Mouse (Mus musculus) embryonic stem cell, embryonic (primary cell): Measurements from ENCODE around the gene Cdh24.
"Not testable (repeated sequence)": the region's sequence is repeated elsewhere in the genome, so short reads cannot be mapped to it uniquely, and the experiment has no call there.

Experiments
- CTCF ChIA-PET, 4 experiments: fragments of 300-600 bp in 2 of 4; fragments of 350-600 bp in 2 of 4; sonication (Branson Sonifier 250); formaldehyde crosslinking; loops; one replicate each; lab custom pipeline; 2022; ENCODE audit warnings: inconsistent platforms in 2 of 4; lab: Charles Lee
- POLR2A ChIA-PET, 4 experiments: fragments of 300-600 bp in 2 of 4; fragments of 350-600 bp in 2 of 4; sonication (Branson Sonifier 250); formaldehyde crosslinking; loops; one replicate each; lab custom pipeline; 2022; ENCODE audit warnings: antibody characterized with exemption in 4 of 4, inconsistent platforms in 1 of 4; lab: Charles Lee

Cdh24 gene

GRCm38 (mm10) chr14:54631240-54631599 is 9.9 kb downstream of the Cdh24 start:
- POLR2A ChIA-PET, result interaction anchor here in 3 of 4 experiments (0.8 to 4.8 kb wide), 13 partner anchors 9 to 378 kb away, joined by 3 to 30 read pairs (median 4); partner anchors contain the start of genes Psmb5 (in 3 of the 3), 1700123O20Rik (in 1 of the 3), Acin1 (in 1 of the 3) and Cdh24 (in 1 of the 3)

GRCm38 (mm10) chr14:54630583-54631239 is 10.5 kb downstream of the Cdh24 start:
- POLR2A ChIA-PET, result interaction anchor here in 2 of 4 experiments (0.8 to 4.8 kb wide), 10 partner anchors 9 to 58 kb away, joined by 3 to 30 read pairs (median 4); partner anchors contain the start of genes Psmb5 (in 2 of the 2), 1700123O20Rik (in 1 of the 2), Acin1 (in 1 of the 2) and Cdh24 (in 1 of the 2)
- CTCF ChIA-PET, result interaction anchor here in 3 of 4 experiments (0.6 to 3.2 kb wide), 6 partner anchors 20 to 81 kb away, joined by 3 to 14 read pairs (median 4); no protein-coding TSS in a partner anchor

More at GRCm38 (mm10) chr14:54631240-54631599, 9.9 kb downstream of the Cdh24 start:
- CTCF ChIA-PET, result interaction anchor here in 3 of 4 experiments (0.6 to 3.2 kb wide), 7 partner anchors 20 to 80 kb away, joined by 3 to 14 read pairs (median 4); no protein-coding TSS in a partner anchor

- POLR2A ChIA-PET, result interaction anchor here in 2 of 4 experiments (3.2 to 4.8 kb wide), 3 partner anchors 12 to 13 kb away, joined by 11 to 30 read pairs (median 28); partner anchors contain the start of genes Psmb5 (in 2 of the 2) and Cdh24 (in 1 of the 2)
Observed at GRCm38 (mm10) chr14:54629797-54630196, 11.4 kb downstream of the Cdh24 start.

GRCm38 (mm10) chr14:54628103-54628502 is 13.1 kb downstream of the Cdh24 start:
- ChIA-PET POLR2A (no interaction called here), CTCF (interaction anchor here in 1 of 4 experiments (1.0 kb wide), 1 partner anchor 100 kb away, joined by 3 read pairs; no protein-coding TSS in a partner anchor)

More at GRCm38 (mm10) chr14:54629797-54630196, 11.4 kb downstream of the Cdh24 start:
- CTCF ChIA-PET, result interaction anchor here in 2 of 4 experiments (0.6 to 1.4 kb wide), 3 partner anchors 21 to 43 kb away, joined by 3 to 4 read pairs (median 4); no protein-coding TSS in a partner anchor

- CTCF ChIA-PET, result interaction anchor here in 2 of 4 experiments (1.1 to 2.7 kb wide), 5 partner anchors 10 to 71 kb away, joined by 3 to 10 read pairs (median 5); partner anchors contain the start of genes Cdh24 (in 1 of the 2), Gm17606 (in 1 of the 2) and Haus4 (in 1 of the 2)
- POLR2A ChIA-PET, result interaction anchor here in 3 of 4 experiments (0.6 to 67.6 kb wide), 13 partner anchors 8 to 109 kb away, joined by 3 to 2028 read pairs (median 4); partner anchors contain the start of genes 1700123O20Rik (in 1 of the 3), 4931414P19Rik (in 1 of the 3), Acin1 (in 1 of the 3) and Ajuba (in 1 of the 3)
Observed at GRCm38 (mm10) chr14:54624976-54625375, 16.2 kb downstream of the Cdh24 start.

- CTCF ChIA-PET, result interaction anchor here in 3 of 4 experiments (0.6 to 1.0 kb wide), 3 partner anchors 13 to 98 kb away, joined by 3 to 4 read pairs (median 3); partner anchors contain the start of gene 4931414P19Rik (in 1 of the 3)
- POLR2A ChIA-PET, result interaction anchor here in 2 of 4 experiments (1.5 to 67.6 kb wide), 4 partner anchors 12 to 63 kb away, joined by 3 to 2028 read pairs (median 7); partner anchors contain the start of genes 1700123O20Rik (in 1 of the 2), 4931414P19Rik (in 1 of the 2), Acin1 (in 1 of the 2) and Ajuba (in 1 of the 2)
Observed at GRCm38 (mm10) chr14:54623334-54623733, 17.8 kb downstream of the Cdh24 start.

GRCm38 (mm10) chr14:54621133-54621532 is 20.0 kb downstream of the Cdh24 start, which contains the start of gene Psmb11:
TSS of gene Psmb11 (plus strand) at chr14:54621433.
- ChIA-PET POLR2A (interaction anchor here in 2 of 4 experiments (1.1 to 67.6 kb wide), 12 partner anchors 8 to 65 kb away, joined by 3 to 2028 read pairs (median 6); partner anchors contain the start of genes 4931414P19Rik (in 2 of the 2), 1700123O20Rik (in 1 of the 2), Acin1 (in 1 of the 2) and Ajuba (in 1 of the 2)), CTCF (interaction anchor here in 3 of 4 experiments (0.8 to 1.3 kb wide), 3 partner anchors 16 to 20 kb away, joined by 3 to 6 read pairs (median 3); partner anchors contain the start of gene Cdh24 (in 1 of the 3))

- ChIA-PET POLR2A (interaction anchor here (0.6 to 67.6 kb wide), 51 partner anchors 8 to 444 kb away, joined by 3 to 2028 read pairs (median 4); partner anchors contain the start of genes 1700123O20Rik (in 3 of the 4), 4931414P19Rik (in 3 of the 4), Acin1 (in 3 of the 4) and Ajuba (in 2 of the 4)), CTCF (interaction anchor here in 2 of 4 experiments (0.8 to 2.7 kb wide), 17 partner anchors 8 to 185 kb away, joined by 3 to 11 read pairs (median 4); partner anchors contain the start of gene Cdh24 (in 1 of the 2))
Observed at GRCm38 (mm10) chr14:54617897-54618365, 23.2 kb downstream of the Cdh24 start, which contains the start of gene Psmb5. TSS of gene Psmb5 (minus strand) at chr14:54618022.

GRCm38 (mm10) chr14:54617152-54617896 is 23.8 kb downstream of the Cdh24 start:
- ChIA-PET CTCF (interaction anchor here in 3 of 4 experiments (0.6 to 2.7 kb wide), 23 partner anchors 9 to 184 kb away, joined by 3 to 11 read pairs (median 4); partner anchors contain the start of genes 4931414P19Rik (in 1 of the 3) and Cdh24 (in 1 of the 3)), POLR2A (interaction anchor here (0.6 to 67.6 kb wide), 55 partner anchors 8 to 443 kb away, joined by 3 to 2028 read pairs (median 4); partner anchors contain the start of genes 1700123O20Rik (in 3 of the 4), 4931414P19Rik (in 3 of the 4), Acin1 (in 3 of the 4) and Ajuba (in 2 of the 4))

GRCm38 (mm10) chr14:54616226-54616825 is 24.8 kb downstream of the Cdh24 start:
- POLR2A ChIA-PET, result interaction anchor here in 2 of 4 experiments (0.6 to 67.6 kb wide), 30 partner anchors 7 to 186 kb away, joined by 3 to 2028 read pairs (median 6); partner anchors contain the start of genes Cdh24 (in 2 of the 2), Haus4 (in 2 of the 2), 4931414P19Rik (in 1 of the 2) and Ajuba (in 1 of the 2)
- CTCF ChIA-PET, result interaction anchor here in 3 of 4 experiments (0.6 to 2.7 kb wide), 11 partner anchors 11 to 102 kb away, joined by 3 to 11 read pairs (median 4); no protein-coding TSS in a partner anchor

GRCm38 (mm10) chr14:54614130-54614529 is 27.0 kb downstream of the Cdh24 start:
- POLR2A ChIA-PET, result interaction anchor here in 2 of 4 experiments (1.2 to 67.6 kb wide), 7 partner anchors 7 to 97 kb away, joined by 3 to 2028 read pairs (median 6); partner anchors contain the start of genes Ajuba (in 1 of the 2), Cdh24 (in 1 of the 2), Haus4 (in 1 of the 2) and Psmb11 (in 1 of the 2)
- CTCF ChIA-PET, result not testable (repeated sequence)

- CTCF ChIA-PET, result interaction anchor here in 3 of 4 experiments (0.6 to 1.6 kb wide), 4 partner anchors 14 to 31 kb away, joined by 3 to 6 read pairs (median 4); partner anchors contain the start of gene Cdh24 (in 3 of the 3)
- POLR2A ChIA-PET, result interaction anchor here in 3 of 4 experiments (0.7 to 67.6 kb wide), 13 partner anchors 7 to 147 kb away, joined by 3 to 2028 read pairs (median 3); partner anchors contain the start of genes Cdh24 (in 2 of the 3), Haus4 (in 2 of the 3), 1700123O20Rik (in 1 of the 3) and Acin1 (in 1 of the 3)
Observed at GRCm38 (mm10) chr14:54610648-54611047, 30.5 kb downstream of the Cdh24 start.

- ChIA-PET CTCF (interaction anchor here in 2 of 4 experiments (0.8 to 1.6 kb wide), 4 partner anchors 24 to 59 kb away, joined by 3 to 6 read pairs (median 4); partner anchors contain the start of gene Cdh24 (in 2 of the 2)), POLR2A (interaction anchor here in 2 of 4 experiments (1.3 to 67.6 kb wide), 5 partner anchors 16 to 48 kb away, joined by 3 to 2028 read pairs (median 3); partner anchors contain the start of genes Cdh24 (in 2 of the 2), Ajuba (in 1 of the 2), Gm17606 (in 1 of the 2) and Haus4 (in 1 of the 2))
Observed at GRCm38 (mm10) chr14:54609962-54610361, 31.2 kb downstream of the Cdh24 start.

- POLR2A ChIA-PET, result interaction anchor here in 3 of 4 experiments (0.6 to 67.6 kb wide), 8 partner anchors 8 to 318 kb away, joined by 3 to 2028 read pairs (median 4); partner anchors contain the start of genes Ajuba (in 1 of the 3), Haus4 (in 1 of the 3), Psmb5 (in 1 of the 3) and Slc7a7 (in 1 of the 3)
- CTCF ChIA-PET, result interaction anchor here (0.6 to 1.5 kb wide), 7 partner anchors 14 to 1106 kb away, joined by 3 to 8 read pairs (median 5); no protein-coding TSS in a partner anchor
Observed at GRCm38 (mm10) chr14:54609245-54609644, 31.9 kb downstream of the Cdh24 start.
